Mouse (Mus musculus): ENCODE data around the gene Kcnma1.

DNA sequence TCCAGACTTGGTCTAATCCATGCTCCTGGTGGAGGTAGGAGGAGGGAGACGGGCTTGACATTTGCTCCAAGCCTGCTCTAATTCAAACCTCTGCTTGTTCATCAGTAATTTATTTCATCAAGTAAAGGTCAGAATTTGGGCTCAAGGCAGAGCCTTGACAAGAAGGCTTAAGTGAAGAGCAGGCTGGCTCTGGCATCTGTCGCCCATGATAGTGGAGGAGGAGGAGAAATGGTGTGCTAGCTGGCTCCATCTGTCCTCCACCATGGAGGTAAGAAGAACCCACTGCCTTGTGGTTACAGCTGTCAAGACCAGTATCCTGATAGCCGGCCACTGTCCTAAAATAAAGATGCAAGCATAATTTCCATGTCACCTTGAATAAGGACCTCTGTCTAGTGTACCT, 595.3 kb downstream of the Kcnma1 start:
- TF ChIP-seq CTCF (conservative IDR thresholded peaks at IDR 0.05; ENCODE audit: insufficient read depth, insufficient read length, low read depth, low read length) (no peak), POLR2A (IDR thresholded peaks at IDR 0.05; ENCODE audit: low read depth, low read length) (no peak)
